Mouse (Mus musculus) left cerebral cortex, postnatal 25 days (tissue): ENCODE results near the gene 2810408A11Rik. TPM values are rescaled to one million over a fixed set of nuclear protein-coding genes. Genes with fewer than 3 reads are reported as not detected.
A peak's percentile ranks its signal among the peaks of the same experiment; 100 is the strongest.

Source experiments
- DNase-seq, 2 experiments: peaks; one replicate each; pipeline ENCODE4 v3.0.0; 2022; ENCODE audit warnings: low spot score in 2 of 2, mixed read lengths in 1 of 2
- intact Hi-C: fragments of 180-260 bp; cut with DNase I; formaldehyde crosslinking; loops from one replicate; pipeline ENCODE4 v1.15.1; 2025
- total RNA-seq, 2 experiments: library from RNA; stranded (reverse); gene quantifications; 2 replicates each; pipeline ENCODE4 v1.2.3; 2021

Gene 2810408A11Rik
- total RNA-seq, 2 experiments from 2014 or later, result 0.55 to 0.60 TPM

DNA sequence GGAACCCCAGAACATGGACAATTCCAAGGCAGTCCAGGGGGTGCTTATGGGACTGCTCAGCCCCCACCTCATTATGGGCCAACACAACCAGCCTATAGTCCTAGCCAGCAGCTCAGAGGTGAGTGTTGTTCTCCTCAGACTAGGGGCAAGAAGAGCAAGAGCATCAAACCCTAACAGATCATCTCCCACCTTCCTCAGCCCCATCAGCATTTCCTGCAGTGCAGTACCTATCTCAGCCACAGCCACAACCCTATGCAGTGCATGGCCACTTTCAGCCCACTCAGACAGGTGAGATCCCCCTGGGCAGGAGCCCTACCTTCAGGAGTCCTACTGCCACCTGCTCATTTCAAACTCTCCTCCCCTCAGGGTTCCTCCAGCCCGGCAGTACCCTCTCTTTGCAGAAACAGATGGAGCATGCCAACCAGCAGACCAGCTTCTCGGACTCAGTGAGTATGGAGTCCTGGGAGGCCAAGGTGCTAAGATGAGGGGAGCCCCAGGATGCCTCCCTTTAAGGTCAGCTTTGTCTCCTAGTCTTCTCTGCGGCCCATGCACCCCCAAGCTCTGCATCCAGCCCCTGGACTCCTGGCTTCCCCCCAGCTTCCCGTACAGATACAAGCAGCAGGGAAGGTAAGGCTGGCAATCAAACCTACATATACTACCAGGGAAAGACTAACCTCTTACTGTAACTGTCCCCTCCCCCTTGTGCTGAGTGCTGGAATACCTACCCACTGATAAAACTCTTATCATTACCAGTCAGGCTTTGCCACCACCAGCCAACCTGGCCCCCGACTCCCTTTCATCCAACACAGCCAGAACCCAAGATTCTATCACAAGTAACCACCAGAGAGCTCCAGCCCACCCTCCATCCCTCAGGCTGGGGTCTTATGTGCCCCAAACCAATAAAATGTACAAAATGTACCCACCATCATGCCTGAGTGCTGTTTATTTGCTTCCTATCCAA, 15.2 kb upstream of the 2810408A11Rik start:
- no peak for DNase-seq
- intact Hi-C loops, result no loop called here

DNA sequence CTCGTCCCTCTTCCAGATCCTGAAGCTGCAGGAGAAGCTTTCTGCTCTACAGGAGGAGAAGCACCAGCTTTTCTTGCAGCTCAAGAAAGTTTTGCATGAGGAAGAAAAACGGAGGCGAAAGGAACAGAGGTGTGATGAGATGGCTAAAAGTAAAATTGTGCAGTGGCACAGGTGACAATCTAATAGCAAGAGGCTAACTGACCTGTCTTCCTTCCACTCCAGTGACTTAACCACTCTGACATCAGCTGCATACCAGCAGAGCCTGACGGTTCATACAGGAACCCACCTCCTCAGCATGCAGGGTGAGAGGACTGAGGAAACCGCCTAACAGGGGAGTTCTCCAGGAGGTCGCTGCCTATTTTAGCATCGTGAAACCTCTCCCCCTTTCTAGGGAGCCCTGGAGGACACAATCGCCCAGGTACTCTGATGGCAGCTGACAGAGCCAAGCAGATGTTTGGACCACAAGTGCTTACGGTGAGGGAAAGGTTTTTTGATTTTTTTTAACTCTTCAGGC, 14.2 kb upstream of the 2810408A11Rik start:
- intact Hi-C loops, result no loop called here
- no peak for DNase-seq

DNA sequence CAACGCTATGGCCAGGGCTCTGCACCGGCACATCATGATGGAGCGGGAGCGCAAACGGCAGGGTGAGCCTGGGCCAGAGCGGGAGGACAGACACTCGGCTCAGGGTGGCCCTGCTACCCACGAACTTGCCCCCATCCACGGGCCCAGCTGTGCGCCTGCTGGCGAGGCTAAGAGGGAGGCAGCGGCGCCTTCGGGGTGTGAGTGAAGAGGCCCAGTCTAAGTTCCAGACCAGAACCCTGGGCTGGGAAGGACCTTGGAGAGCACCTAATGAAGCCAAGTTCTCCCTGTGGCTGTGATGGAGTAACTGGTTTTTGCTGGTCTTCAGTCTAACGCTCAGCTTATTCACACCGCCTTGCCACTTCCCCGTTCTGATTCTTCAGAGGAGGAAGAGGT, 13.6 kb upstream of the 2810408A11Rik start:
- intact Hi-C loops, result no loop called here
- no peak for DNase-seq

DNA sequence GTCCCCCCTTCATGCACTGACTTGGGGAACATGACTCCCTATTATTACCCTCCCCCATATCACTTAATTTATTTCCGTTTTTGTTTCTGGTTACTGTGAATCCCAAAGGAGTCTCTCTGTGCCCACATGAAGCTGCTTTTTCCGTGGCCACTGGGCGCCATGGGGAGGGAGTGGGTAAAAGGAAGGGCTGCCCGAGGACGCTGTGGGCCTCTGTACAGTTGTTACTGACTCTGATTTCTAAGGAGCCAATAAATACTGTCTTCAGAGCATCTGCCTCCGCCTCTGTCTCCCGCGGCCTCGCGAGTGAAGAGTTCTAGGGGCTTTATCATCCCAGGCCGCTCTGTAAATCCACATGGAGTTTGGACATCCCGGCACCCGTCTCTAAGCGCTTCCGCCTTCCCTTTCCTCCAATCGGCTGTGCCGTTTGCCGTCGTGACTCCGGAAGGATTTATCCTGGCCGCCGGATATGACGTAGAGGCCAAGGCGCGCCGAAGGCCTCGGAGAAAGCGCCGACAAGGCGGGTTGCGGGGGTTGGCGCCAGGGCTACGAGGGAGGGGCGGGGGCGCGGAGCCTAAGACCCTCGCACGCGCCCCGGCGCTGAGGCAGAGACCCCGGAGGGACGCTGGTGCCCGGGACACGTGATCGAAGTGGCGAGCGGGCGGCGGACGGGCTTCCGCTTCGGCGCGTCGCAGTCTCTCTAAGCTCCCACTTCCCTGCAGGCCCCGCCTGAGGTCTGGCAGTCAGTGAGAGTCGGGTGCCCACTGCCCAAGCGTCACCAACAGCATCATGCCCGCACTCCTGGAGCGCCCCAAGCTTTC, 13.0 kb upstream of the 2810408A11Rik start, which contains the start of gene Gps2:
TSS of gene Gps2 (plus strand) at position 335 of the 818 bp plus-strand sequence.
- peak; percentile 94 to 96 for DNase-seq
- intact Hi-C loops, result no loop called here

DNA sequence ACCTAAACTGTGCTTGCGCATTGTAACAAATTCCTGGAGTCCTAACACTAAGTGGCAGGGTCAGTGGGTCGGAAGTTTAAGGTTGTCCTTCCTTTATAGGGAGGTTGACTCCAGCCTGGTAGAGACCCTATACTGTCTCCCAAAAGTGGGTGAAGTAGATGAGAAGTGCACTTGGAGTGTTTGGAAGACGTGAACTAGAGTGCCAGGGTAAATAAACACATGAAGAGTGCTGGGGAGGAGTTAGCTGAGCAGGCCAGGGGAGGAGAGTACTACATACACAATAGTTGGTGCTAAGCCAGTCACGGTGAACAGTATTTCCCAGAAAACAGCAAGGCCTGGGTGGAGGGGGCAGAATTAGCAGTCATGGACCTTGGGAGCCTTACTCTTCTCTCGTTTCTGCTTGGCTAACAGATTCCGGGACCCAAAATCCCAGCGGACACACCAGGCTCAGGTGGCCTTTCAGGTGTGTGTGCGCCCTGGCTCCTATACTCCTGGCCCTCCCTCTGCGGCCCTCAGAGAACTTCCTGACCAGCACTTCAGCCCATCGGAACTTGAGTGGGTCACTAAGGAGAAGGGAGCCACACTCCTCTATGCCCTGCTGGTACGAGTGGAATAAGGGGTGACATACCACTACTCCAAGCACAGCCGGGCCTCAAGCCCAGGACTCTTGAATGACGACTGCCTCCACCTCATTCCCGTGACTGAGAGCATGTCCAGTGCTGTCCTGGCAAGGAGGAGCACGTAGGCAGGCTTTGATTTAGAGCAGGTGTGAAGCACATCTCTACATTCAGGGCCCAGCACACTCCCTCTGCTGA, 12.1 kb upstream of the 2810408A11Rik start:
- intact Hi-C loops, result no loop called here
- DNase-seq, result no peak

DNA sequence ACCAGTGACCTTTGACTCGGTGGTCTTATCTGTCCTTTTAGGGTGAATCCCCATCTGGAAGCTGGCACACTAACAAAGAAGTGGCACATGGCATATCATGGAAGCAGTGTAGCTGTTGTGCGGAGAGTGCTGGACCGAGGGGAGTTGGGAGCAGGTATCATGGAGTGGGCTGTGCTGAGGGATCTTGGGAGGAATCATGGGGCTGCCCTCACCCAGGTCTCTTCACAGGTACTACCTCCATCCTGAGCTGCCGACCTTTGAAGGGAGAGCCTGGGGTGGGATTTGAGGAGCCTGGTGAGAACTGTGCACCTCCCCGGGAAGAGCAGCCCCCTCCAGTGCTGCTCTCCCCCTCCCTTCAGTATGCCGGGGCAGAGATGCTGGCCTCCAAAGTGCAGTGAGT, 10.9 kb upstream of the 2810408A11Rik start:
- DNase-seq, result no peak
- intact Hi-C loops, result no loop called here

DNA sequence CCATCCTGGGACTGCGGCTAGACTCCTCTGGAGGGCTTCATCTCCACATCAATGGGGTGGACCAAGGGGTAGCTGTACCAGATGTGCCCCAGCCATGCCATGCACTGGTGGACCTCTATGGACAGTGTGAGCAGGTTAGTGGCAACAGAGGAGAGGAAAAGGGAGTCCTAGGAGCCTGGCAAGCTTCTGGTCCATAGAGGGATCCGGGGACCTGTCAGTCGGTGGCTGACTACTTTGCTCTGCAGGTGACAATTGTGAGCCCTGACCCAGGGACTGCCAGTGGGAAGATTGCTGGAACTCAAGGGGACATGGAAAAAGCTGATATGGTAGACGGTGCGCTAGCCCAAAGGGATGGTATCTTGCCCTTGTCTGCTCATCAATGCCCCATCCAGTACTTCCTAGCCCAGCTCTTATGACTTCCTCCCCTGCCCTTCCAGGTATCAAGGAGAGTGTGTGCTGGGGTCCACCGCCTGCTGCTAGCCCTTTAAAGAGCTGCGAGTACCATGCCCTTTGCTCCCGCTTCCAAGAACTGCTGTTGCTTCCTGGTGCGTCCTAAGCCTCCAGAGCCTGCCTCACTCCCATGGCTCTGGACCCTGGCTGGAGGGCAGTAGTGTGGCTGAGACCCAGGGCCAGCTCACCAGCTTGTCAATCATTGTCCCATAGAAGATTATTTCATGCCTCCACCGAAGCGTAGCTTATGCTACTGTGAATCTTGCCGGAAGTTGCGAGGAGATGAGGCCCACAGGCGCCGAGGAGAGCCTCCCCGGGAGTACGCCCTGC, 10.2 kb upstream of the 2810408A11Rik start:
- no peak for DNase-seq
- intact Hi-C loops, result no loop called here

DNA sequence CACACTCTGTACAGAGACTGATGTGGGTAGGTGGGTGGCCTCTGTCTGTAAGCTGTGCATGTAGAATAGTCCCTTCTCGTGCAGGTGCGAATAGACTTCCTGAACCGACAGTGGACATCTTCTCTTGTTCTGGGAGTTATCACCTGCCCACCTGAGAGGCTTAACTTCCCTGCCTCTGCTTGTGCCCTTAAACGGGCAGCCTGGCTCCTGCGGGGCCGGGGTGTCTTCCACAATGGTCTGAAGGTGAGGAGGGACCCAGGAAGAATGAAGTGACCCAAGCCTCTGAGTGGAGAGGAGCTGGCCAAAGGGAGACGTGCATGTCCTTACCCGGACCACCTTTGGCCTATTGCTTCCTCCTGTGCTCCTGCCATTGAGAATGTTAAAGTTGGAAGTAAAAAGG, 9.4 kb upstream of the 2810408A11Rik start:
- no peak for DNase-seq
- intact Hi-C loops, result no loop called here

DNA sequence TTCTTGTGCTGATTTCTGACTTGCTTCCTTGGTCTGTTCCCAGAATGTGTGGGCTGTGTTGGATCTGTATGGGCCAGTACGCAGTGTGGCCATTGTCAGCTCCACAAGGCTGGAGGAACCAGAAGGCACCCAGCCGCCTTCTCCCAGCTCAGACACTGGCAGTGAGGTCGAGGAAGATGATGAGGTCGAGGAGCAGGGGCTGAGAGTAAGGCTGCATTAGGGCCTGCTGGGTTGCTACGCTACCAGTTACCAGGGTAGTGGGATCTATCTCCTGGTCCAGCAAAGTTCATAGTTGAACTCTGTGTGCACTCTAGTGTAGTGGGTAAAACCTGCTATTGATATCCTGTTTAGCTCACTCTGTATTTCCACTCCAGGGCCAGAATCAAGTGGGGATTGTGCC, 8.4 kb upstream of the 2810408A11Rik start:
- intact Hi-C loops, result no loop called here
- no peak for DNase-seq

DNA sequence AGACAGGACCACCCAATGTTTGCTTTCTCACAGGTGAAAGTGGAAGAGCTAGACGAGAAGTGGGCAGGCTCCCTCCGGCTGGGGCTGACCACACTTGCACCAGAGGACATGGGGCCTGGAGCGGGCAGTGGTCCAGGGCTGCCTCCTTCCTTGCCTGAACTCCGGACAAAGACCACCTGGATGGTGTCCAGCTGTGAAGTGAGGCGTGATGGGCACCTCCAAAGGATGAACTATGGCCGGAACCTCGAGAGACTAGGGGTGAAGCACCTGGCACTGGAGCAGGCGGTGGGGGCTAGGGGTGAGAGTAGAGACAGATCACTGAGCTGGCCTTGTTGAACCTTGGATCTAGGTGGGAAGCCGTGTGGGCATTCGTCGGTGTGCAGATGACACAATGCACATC, 7.9 kb upstream of the 2810408A11Rik start:
- intact Hi-C loops, result no loop called here
- DNase-seq, result no peak

DNA sequence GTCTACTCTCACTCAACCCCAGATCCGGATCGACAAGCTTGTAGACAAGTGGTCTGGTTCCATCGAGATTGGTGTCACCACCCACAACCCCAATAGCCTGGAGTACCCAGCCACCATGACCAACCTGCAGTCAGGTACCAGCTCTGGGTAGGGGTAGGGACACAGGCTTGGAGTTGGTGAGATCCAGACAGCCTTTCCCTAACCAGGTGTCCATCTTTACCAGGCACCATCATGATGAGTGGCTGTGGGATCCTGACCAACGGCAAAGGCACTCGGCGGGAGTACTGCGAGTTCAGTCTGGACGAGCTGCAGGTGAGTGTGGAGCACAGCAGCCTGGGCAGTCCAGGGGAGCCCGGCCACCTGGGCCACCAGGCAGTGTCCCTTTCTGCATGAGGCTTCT, 3.5 kb upstream of the 2810408A11Rik start:
- intact Hi-C loops, result no loop called here
- DNase-seq, result no peak

DNA sequence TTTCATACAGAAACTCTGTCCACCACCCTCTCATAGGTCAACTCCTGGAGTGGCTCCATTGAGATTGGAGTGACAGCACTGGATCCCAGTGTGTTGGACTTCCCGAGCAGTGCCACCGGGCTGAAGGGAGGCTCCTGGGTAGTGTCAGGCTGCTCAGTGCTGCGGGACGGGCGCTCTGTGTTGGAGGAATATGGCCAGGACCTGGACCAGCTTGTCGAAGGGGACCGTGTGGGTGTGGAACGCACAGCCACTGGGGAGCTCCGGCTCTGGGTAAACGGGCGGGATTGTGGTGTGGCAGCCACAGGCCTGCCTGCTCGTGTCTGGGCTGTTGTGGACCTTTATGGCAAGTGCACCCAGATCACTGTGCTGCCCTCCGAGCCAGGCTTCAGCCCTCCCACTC, 2.2 kb upstream of the 2810408A11Rik start:
- no peak for DNase-seq
- intact Hi-C loops, result no loop called here

DNA sequence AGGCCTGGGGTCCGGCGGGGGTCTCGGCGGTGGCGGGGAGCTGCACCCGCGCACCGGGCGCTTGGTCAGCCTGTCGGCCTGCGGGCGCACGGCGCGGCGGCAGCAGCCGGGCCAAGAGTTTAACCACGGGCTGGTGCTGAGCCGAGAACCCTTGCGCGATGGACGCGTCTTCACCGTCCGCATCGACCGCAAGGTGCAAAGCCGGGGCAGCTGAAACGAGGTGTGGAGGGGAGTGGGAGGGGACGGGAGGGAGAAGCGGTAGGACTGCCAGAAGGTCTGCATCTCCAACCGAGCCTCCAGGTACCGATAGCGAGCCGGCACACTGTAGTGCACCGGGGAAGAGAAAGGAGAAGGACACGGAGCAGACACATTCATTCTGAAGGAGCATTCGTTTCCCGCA, 1.2 kb upstream of the 2810408A11Rik start:
- intact Hi-C loops, result loop anchor here (1.0 kb wide), 1 partner anchor 19 kb away; the partner anchor contains the start of gene Eif5a
- DNase-seq, result peak in 1 of 2 experiments; percentile 27

DNA sequence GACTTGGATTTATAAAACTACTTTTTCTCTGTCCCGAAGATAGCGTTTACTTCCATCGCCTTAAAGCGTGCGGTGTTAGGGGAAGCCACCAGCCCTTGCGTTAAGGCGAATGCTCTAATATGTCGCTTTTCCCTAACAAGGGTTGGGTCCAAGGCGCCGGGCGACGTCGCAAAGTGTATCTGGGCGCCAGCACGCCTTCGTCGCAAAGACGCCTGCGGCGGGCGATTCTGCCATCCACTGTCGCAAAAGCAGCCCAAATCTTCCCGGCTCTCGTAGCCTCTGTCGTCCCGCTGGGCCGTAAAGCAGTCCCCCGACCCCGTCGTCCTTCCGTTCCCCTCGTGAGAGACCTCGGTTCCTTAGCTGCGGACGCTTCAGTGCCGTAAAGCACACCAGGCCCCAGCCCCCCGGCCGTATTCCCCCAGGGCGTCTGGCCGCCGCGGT, 639 bp upstream of the 2810408A11Rik start:
- intact Hi-C loops, result loop anchor here (1.0 kb wide), 1 partner anchor 20 kb away; the partner anchor contains the start of gene Eif5a
- DNase-seq, result peak; percentile 97 to 99

DNA sequence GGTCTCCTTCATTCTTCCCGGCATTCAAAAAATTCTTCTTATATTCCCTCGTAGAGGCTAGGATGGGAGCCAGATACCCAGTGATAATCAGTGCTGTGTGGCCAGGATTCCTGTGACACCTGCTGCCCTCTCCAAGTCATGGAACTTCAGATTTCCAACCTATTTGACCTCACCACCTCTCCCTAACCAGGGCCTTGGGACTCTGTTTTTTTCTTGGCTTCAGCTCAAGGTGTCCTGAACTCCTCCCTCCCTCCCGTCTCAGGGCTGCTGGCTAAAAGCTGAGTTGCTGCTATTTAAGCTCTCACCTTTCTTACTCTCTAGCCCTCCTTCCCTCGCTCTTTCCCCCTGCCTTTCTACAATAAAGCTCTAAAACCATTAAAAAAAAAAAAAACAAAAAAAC, 917 bp downstream of the 2810408A11Rik start:
- intact Hi-C loops, result no loop called here
- DNase-seq, result no peak

DNA sequence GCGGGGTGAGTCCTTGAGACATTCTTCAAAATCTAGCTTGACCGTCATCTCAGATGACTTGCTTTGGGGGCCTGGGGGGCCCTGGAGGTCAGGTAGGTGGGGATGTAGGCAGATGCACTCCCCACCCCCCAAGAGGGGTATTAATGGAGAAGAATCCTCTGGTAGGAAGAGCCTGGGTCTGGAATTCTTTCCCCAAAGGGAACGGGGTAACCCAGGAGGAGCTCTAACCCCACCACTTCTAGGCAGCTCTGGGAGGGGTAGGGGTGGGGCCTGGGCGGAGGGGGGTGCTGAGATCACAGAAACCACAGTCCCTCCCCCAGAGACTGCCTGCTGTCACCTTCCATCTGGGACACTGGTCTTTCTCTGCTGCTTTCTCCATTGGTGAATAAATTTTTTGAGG, 5.5 kb downstream of the 2810408A11Rik start, which contains the start of gene Acap1:
TSS of gene Acap1 (minus strand) at position 249 of the 400 bp plus-strand sequence.
- DNase-seq, result no peak
- intact Hi-C loops, result no loop called here

DNA sequence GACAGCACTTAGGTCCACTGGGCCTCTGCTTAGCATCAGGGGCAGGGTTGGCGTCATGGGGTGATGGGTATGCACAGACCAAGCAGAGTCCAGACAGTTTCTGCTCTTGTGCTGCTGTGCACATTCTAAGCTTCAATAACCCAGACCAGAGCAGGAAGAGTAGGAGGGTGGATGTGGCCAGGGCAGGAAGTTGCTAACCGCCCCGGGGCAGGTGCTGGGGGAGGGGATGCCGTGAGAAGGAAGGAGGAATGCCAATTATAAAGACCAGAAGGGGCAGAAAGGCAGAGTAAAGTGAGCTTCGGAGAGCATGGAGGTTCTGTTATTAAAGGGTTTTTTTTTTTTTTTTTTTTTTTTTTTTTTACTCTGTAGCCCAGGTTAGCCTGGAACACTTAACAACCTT, 6.1 kb downstream of the 2810408A11Rik start:
- intact Hi-C loops, result no loop called here
- DNase-seq, result no peak

DNA sequence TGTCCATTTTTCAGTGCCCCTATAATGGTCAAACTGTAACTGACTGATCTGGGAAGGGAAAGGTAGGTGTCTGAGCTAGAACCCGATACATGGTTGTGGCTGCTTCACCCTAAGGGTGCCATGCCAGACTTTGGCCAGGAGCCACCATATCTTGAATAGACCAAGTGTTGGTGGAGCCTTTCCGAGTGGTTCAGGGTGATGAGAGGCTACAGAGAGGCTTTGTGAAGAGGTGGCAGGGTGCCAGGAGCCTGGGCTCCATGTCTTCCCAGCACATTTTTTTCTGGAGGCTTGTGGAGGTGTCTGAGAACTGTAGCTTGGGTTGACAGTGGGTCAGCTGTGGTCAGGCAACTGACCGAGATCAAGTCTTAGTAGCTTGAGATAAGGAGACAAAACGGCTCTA, 9.3 kb downstream of the 2810408A11Rik start:
- intact Hi-C loops, result no loop called here
- DNase-seq, result peak in 1 of 2 experiments; percentile 47
